Mouse (Mus musculus): ENCODE measurements around the gene Steap2.

GRCm38 (mm10) chr5:5668920-5669319, 25.5 kb downstream of the Steap2 start:
- no peak for TF ChIP-seq CTCF (IDR thresholded peaks at IDR 0.05; ENCODE audit: extremely low read depth, insufficient read depth, low read length)
- TF ChIP-seq POLR2A (IDR thresholded peaks at IDR 0.05; ENCODE audit: extremely low read depth, insufficient read depth, low read length): no peak

Measured in cortical plate, adult 2 months (tissue).